Mouse (Mus musculus) layer of hippocampus, adult 18-20 months (tissue): Measurements from ENCODE around the gene Dhx16. TPM values are rescaled to one million over a fixed set of nuclear protein-coding genes. Genes with fewer than 3 reads are reported as not detected.

ENCODE experiments used
- DNase-seq, 2 experiments: peaks; one replicate each; pipeline ENCODE4 v3.0.0; 2022; ENCODE audit warnings: low spot score in 2 of 2
- total RNA-seq, 2 experiments: library from RNA; stranded (reverse); gene quantifications; 2 replicates each; pipeline ENCODE4 v1.2.3; 2021

Gene Dhx16
- total RNA-seq, 2 experiments from 2014 or later: 25.0 to 30.2 TPM

DNA sequence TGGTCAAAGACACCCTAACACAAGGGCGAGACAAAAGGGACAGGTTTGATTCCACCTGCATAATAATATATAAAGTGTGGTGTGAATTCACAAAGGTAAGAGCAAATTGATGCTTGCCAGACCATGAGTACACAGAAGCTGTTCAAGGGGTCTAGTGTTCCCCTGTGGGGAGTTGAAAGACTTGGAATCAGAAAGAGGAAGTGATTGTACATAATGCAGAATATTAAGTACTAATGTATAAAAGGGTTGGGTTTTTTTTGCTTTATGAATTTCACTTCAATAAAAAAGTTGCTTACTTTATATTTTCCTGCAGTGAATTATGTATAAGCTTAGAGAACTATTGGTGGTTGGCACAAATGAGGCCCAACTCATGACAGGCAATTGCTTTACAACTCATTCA lies 20.2 kb upstream of the Dhx16 start:
- no peak for DNase-seq

DNA sequence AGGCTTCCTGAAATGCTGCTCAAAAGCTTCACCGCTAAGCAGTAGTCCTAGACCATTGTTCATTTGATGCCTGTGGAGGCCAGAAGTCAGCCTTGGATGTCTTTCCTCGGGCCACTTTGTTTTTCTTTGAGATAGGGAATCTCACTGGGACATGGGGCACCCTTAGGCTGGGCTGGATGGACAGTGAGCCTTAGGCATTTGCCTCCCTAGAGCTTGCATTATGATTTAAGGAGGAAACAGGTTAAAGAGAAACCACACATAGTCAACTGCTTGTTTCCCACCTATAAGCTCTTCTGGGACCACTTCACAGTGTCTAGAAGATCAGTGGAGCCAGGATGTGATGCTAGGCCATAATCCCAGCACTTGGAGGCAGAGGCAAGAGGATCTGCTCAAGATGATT lies 19.8 kb upstream of the Dhx16 start:
- DNase-seq: no peak

DNA sequence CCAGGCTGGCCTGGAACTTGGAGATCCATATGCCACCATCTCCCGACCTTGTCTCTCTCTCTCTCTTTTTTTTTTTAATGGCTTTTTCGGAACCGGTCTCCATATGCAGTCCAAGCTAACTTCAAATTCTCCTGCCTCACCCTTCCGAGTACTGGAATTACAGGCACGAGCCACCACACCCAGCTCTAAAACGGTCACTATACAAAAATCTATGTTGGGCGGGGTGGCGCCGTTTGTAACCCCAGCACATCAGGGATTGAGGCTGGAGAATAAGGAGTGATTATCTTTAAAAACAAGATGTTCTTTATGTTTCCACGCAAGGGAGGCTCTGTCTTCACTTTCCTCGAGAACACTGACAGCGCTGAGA lies 18.8 kb upstream of the Dhx16 start:
- DNase-seq: no peak

DNA sequence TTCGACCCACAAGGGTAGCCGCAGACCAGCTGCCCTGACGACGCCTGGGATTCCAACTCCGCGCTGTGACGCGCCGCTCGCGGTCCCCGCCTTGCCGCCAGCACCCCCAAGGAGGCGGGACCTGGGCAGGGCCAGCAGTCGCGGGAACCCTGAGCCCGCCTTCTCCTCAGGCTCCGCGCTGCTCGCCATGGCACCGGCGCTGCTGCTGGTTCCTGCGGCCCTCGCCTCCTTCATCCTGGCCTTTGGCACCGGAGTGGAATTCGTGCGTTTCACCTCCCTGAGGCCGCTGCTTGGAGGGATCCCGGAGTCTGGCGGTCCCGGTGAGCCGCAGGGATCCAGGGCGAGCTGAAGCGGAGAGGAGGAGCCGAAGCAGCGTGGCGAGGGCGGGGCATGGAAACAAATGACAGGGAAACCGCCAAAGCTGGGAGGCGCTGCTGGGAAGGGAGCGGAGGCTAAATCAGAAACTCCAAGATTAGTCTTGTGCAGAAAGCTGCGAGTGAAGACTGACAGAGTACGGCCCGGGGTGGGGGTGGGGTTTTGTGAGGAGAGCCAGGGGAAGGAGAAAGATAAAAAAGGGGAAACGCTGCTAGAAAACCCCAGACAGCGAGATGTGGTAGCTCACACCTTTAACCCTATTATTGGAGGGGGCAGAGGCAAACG lies 18.3 kb upstream of the Dhx16 start, which contains the start of gene Nrm:
Gene Nrm, plus strand, starts transcription at position 121 of the 660 bp plus-strand sequence.
- DNase-seq: peak; percentile 86 to 87

DNA sequence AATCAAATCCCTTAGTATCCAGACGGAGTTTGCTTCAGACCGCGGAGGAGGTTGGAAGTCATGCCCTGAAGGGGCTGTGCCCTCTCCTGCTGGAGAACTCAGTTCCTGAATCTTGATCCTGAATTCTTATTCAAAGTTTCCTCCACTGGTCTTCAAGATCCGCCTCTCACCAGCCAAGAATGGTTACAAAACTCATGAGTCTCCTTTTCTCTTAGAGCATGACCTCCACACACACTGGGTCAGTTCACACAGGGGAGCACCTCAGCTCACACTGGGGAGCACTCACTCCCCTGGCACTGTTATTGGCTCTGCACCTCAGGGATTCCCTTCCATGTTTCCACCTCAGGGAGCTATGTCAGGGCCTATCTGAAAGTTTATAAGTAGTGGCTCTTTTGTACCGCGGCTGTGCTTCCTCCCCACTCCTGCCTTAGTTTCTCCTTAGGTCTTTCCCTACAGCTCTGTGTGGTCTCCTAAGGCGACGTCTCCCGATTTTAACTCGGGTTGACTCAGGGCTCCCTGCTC lies 14.7 kb upstream of the Dhx16 start:
- DNase-seq: no peak

DNA sequence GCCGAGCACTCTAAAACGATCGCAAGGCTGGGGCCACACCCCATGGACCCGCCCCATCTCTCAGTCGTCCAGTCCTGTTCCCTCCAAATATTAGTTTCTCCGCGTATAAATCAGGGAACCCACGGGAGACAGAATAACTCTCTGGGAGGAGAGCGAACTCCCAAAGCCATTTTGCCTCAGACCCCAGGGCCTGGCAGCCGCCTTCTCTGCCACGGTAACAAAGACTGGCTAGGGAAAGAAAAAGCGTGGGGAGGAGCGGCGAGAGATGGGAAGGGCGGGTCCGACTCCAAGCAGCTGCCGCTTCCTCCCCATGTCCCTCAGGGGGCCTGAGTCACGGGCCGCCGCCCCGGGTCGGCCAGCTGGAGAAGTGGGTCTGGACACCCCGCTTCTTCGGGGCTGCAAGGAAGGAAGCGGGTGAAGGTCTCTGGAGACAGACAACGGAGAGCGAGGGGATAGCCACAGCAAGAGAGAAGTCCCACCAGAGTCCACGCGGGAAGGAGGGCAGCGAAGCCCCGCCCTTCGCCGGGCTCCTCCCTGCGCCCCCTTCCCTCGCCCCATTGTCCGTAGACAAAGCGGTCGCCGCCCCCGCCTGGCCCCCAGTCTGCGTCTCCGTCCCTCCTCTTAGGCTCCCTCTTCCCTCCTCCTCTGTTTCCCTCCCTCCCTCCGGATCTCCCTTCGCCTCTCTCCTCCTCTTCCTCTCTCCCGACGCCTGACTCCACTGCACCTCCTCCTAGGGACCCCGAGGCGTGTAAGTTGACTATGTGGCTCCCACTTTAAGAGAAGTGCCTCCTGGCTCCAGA lies 13.9 kb upstream of the Dhx16 start, which contains the start of gene Ppp1r18:
Gene Ppp1r18, plus strand, starts transcription at position 113 of the 800 bp plus-strand sequence.
- DNase-seq: no peak

- DNase-seq: no peak
Observed at GRCm38 (mm10) chr17:35866281-35866831, 13.3 kb upstream of the Dhx16 start.

DNA sequence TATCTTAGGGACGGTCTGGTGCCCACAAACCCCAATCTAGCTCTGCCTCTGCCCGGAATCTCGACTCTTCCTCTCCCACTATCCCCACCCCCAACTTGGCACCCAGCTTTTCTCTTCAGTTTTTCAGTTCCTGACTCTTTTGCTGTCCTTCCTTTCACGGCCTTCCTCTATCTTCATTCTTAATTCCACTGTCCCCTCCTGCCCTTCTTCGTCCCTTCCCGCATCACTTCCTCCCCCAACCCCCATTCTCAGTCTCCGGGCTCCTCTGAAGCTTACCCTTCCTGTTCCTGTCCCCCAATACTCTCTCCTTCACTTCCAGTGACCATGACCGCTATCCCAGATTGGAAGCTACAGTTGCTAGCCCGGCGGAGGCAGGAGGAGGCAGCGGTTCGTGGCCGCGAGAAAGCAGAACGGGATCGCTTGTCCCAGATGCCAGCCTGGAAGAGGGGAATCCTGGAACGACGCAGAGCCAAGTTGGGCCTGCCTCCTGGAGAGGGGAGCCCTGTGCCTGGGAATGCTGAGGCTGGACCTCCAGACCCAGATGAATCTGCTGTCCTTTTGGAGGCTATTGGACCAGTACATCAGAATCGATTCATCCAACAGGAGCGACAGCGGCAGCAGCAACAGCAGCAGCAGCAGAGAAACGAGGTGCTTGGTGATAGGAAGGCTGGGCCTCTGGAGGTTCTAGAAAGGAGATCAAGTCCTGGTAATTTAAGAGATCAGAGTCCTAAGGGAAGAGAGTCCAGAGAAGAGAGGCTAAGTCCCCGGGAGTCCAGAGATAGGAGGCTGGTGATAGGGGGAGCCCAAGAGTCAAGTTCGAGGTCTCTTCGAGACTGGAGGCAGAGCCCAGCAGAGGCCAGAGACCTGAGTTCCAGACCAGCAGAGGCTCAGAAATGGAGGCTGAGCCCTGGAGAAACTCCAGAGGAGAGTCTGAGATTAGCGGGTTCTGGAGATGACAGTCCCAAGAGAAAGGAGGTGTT lies 12.4 kb upstream of the Dhx16 start:
- no peak for DNase-seq

DNA sequence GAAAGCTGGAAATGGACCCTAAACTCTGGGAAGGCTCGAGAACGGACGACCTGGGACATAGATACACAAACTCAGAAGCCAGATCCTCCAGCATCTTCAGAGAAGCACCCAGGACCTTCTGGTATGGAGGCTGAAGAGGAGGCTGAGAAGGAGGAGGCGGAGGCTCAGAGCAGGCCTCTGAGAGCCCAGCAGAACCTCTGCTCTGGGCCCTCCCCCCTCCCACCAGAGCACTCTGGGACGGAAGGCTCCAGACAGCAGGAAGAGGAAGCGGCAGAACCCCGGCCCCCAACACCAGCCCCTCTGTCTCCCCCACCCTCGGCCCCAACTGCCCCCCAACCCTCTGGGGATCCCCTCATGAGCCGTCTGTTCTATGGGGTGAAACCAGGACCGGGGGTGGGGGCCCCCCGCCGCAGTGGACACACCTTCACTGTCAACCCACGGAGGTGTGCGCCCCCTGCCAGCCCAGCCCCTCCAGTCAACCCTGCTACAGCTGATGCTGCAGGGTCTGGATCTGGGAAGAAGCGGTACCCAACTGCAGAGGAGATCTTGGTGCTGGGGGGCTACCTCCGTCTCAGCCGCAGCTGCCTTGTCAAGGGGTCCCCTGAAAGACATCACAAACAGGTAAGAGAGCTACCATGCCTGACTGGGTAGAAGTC lies 11.3 kb upstream of the Dhx16 start:
- no peak for DNase-seq

DNA sequence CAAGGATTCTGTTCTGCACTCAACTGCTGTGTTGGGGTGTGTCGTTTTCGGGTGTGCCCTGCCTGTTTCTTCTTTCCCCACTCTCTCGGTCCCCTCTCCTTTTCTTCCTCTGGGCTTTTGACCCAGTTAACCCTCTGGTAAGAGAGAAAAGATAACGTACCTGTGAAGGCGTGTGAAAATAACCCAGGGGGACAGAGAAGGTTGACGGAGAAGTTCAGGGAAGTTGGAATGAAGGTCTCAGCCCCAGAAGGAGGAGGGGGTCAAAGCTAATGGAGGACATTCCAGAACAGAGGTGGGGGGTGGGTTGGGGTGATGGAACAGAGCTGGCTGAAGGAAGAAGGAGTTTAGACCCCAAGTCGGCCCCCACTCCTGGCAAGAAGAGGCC lies 10.7 kb upstream of the Dhx16 start:
- no peak for DNase-seq

GRCm38 (mm10) chr17:35869346-35870067 lies 10.1 kb upstream of the Dhx16 start:
- DNase-seq: no peak

GRCm38 (mm10) chr17:35870151-35870883 lies 9.3 kb upstream of the Dhx16 start:
- no peak for DNase-seq

DNA sequence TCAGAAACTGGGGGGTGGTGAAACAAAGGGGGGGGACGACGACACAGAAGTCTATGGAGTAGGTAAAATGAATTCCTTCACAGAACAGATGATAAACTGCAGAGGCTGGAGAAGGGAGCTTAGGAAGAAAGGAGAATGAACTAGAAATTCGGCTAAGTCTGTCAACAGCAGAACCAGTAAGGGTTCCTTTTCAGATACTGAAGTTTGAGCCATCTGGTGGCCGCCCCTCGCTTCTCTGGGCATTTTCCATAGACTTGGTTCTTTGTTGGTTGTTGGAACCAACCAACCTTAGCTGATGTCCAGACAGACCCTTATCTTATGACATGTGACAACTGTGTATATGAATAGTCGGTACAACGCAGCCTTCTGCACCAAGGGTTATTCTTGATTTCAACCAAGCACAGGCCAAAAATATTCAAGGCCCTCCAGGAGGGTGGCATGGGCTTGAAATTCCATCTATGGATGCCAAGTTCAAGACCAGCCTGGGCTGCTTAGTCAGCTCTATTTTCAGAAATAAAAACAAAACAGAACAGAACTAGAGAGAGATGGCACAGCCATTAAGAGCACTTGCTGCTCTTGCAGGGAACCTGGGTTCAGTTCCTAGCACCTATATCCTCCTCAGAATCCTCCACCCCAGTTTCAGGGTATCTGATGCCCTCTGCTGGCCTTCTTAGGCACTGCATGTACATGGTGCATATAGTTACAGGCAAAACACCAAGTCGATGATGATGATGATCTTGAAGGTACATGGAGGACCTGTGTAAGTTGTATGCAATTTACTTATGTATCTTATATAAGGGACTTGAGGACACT lies 8.5 kb upstream of the Dhx16 start:
- DNase-seq: no peak

DNA sequence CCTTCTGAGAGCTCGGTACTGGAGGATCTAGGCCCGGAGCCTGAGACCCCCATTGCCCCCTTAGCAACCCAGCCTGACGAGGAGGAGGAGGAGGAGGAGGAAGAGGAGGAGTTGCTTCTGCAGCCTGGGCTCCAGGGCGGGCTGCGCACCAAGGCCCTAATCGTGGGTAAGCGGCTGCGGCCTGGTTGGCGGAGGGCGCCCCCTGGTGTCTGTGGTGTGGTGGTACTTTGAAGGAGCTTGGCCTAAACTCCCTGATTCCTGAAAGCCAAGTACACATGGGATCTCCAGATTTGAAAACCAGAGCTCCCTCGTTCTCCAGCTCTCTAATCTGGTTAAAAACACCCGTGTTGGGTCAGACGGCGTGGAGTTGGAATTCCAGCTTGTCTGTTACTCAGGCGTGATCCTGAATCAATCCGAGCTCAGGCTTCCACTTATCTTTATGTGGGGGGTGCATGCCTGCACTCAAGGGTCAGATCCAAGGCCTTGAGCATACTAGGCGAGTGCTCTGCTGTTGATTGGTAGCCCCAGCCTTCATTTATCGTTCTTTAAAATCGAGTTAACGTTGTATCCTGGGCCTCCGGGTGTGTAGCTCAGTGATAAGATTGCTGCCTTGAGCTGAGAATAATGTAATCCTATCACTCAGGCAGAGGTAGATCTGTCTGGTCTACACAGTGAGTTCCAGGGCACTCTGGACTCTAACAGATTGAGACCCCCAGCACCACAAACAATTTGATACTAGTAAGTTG lies 5.7 kb upstream of the Dhx16 start:
- peak; percentile 80 to 90 for DNase-seq

DNA sequence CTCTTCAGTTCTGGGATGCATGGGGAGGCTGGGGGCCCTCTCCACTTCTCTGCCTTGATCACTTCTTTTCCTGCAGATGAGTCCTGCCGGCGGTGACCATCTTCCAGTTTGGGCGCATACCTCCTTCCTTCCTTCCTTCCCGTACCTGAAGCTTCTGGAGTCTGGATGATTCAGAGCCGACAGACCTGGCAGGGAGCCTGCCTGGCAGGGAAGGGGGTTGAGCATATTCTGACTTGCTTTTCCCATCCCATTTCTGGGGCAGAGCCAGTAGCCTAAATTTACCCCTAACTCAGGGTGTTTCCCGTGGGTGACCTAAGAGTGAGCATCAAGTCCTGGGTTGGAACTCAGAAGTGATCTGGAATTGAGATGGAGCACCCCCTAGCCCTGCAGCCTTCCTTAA lies 4.9 kb upstream of the Dhx16 start:
- DNase-seq: no peak

DNA sequence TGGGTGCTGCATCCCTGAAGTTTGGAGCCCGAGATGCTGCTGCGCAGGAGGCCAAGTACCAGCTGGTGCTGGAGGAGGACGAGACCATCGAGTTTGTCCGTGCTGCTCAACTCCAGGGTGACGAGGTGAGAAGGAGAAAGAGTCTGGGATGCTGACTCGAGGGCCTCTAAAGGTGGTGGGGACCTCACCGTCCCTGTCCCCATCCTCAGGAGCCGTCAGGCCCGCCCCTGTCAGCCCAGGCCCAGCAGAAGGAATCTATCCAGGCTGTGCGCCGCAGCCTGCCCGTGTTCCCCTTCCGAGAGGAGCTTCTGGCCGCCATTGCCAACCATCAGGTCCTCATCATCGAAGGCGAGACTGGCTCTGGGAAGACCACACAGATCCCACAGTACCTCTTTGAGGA lies 3.3 kb downstream of the Dhx16 start:
- DNase-seq: no peak

DNA sequence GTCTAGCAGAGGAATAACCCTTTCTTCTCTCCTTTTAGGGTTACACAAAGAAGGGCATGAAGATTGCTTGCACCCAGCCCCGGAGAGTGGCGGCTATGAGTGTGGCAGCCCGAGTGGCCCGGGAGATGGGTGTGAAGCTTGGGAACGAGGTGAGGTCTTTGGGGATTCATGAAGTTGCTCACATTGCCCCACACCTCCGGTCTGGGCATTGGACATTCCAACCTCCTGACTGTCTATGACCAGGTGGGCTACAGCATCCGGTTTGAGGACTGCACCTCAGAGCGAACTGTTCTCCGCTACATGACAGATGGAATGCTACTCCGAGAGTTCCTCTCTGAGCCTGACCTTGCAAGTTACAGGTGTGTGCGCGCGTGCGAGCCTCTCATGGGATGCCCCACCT lies 4.2 kb downstream of the Dhx16 start:
- DNase-seq: no peak

GRCm38 (mm10) chr17:35887725-35888124 lies 8.1 kb downstream of the Dhx16 start:
- no peak for DNase-seq
